ENCODE assay signal across 16 mouse cellular contexts in genomic region chr17:78643853-78644475, GRCm38 (mm10).
DNase-seq lines count a peak whose midpoint lies in the region; ATAC-seq lines count a peak whose summit lies in the region.
"Had no signal": no experiment of that assay in that cellular context is flagged by ENCODE, and none has a peak within 500 bp of the region (broad histone marks: within the 10 kb centered on the region; RNA-seq: fewer than 3 reads in every experiment).

No protein-coding gene starts in this region.

- H3K4me3 ChIP-seq in hindbrain, embryonic 11.5 days (ENCODE audit: low read depth, low read length): no peak overlapping the region
- no peak overlapping the region for H3K4me3 ChIP-seq in hindbrain, embryonic 10.5 days
- no peak overlapping the region for H3K4me3 ChIP-seq in midbrain, embryonic 13.5 days (replicated peaks)
- H3K4me3 ChIP-seq: megakaryocyte, embryonic 14.5 days had no signal

- H3K27ac ChIP-seq in hindbrain, embryonic 11.5 days (ENCODE audit: low read depth, low read length): no peak overlapping the region
- no peak overlapping the region for H3K27ac ChIP-seq in hindbrain, embryonic 10.5 days
- no peak overlapping the region for H3K27ac ChIP-seq in midbrain, embryonic 13.5 days

- no peak overlapping the region for H3K9ac ChIP-seq in hindbrain, embryonic 11.5 days (ENCODE audit: low read depth, low read length)
- no peak overlapping the region for H3K9ac ChIP-seq in midbrain, embryonic 13.5 days (replicated peaks)

- peak; percentile 32 for DNase-seq in hindbrain, embryonic 11.5 days (ENCODE audit: low spot score)
- DNase-seq in hindbrain, embryonic 10.5 days (ENCODE audit: low spot score): no peak
- peak; percentile 28 to 39 for DNase-seq in cerebellum, postnatal 36 days
- DNase-seq in lung, postnatal 10 days: no peak
- DNase-seq in urinary bladder, adult 18-20 months (ENCODE audit: low spot score in 2 of 2): no peak
- DNase-seq in spleen, postnatal 14 days (ENCODE audit: low spot score in 2 of 2): no peak
- DNase-seq: adrenal gland, postnatal 25 days; heart, adult 18-20 months; kidney, adult 11 months; layer of hippocampus, adult 9-11 months; lung, adult 2 months; right cerebral cortex, postnatal 4 days; thymus, postnatal 25 days had no signal

- no peak overlapping the region for H3K4me2 ChIP-seq in hindbrain, embryonic 11.5 days (replicated peaks; ENCODE audit: low read depth, low read length)
- no peak overlapping the region for H3K4me2 ChIP-seq in midbrain, embryonic 13.5 days (replicated peaks)

- no peaks in the 10 kb centered on the region for H3K36me3 ChIP-seq in hindbrain, embryonic 11.5 days (ENCODE audit: control insufficient read depth, insufficient read depth, low read length)
- peaks cover 14% of the 10 kb centered on the region for H3K36me3 ChIP-seq in hindbrain, embryonic 10.5 days
- H3K36me3 ChIP-seq in midbrain, embryonic 13.5 days: peaks cover 10% of the 10 kb centered on the region; the same call in 1 of the 2 replicates

- H3K4me1 ChIP-seq in hindbrain, embryonic 11.5 days (replicated peaks; ENCODE audit: control insufficient read depth, insufficient read depth, low read length): no peaks in the 10 kb centered on the region
- H3K4me1 ChIP-seq in hindbrain, embryonic 10.5 days (replicated peaks): no peaks in the 10 kb centered on the region
- no peaks in the 10 kb centered on the region for H3K4me1 ChIP-seq in midbrain, embryonic 13.5 days (replicated peaks)
- H3K4me1 ChIP-seq: megakaryocyte, embryonic 14.5 days had no signal

- no peaks in the 10 kb centered on the region for H3K27me3 ChIP-seq in hindbrain, embryonic 11.5 days (ENCODE audit: control insufficient read depth, insufficient read depth, low read length)
- no peaks in the 10 kb centered on the region for H3K27me3 ChIP-seq in hindbrain, embryonic 10.5 days (ENCODE audit: insufficient read depth, poor library complexity, severe bottlenecking)
- no peaks in the 10 kb centered on the region for H3K27me3 ChIP-seq in midbrain, embryonic 13.5 days

- H3K9me3 ChIP-seq in hindbrain, embryonic 11.5 days (ENCODE audit: control insufficient read depth, low read length): no peaks in the 10 kb centered on the region
- no peaks in the 10 kb centered on the region for H3K9me3 ChIP-seq in hindbrain, embryonic 10.5 days
- H3K9me3 ChIP-seq in midbrain, embryonic 13.5 days: no peaks in the 10 kb centered on the region
- H3K9me3 ChIP-seq: megakaryocyte, embryonic 14.5 days had no signal

- WGBS in hindbrain, embryonic 11.5 days: 85% methylated on average over 17 of the region's 17 CpGs
- WGBS in hindbrain, embryonic 10.5 days: 83% methylated on average over 17 of the region's 17 CpGs
- WGBS in midbrain, embryonic 13.5 days: 73% methylated on average over 17 of the region's 17 CpGs

- peak; percentile 59; the same call in 1 of the 2 replicates for ATAC-seq in hindbrain, embryonic 11.5 days (ENCODE audit: low FRiP score)
- ATAC-seq in cerebellum, adult (ENCODE audit: insufficient number of reproducible peaks, low FRiP score, low TSS enrichment): peak; percentile 64
- 0 out of 2 replicates have a peak, but pooled peaks have one; percentile 12 for ATAC-seq in midbrain, embryonic 13.5 days

Comparison
In these comparisons a context has a peak if more than half of its experiments do, and no peak if none do; other contexts are left out.
1. DNase-seq: peak in hindbrain, embryonic 11.5 days (single experiment) and cerebellum, postnatal 36 days (2 of 2); none in hindbrain, embryonic 10.5 days (single experiment), lung, postnatal 10 days (single experiment), urinary bladder, adult 18-20 months (0 of 2) and spleen, postnatal 14 days (0 of 2).
2. ATAC-seq: peak in every context shown above with its lines; median percentile 64 in cerebellum, adult; 59 in hindbrain, embryonic 11.5 days; 12 in midbrain, embryonic 13.5 days.